ENCODE assay signal across 26 mouse cellular contexts in the genomic region with DNA sequence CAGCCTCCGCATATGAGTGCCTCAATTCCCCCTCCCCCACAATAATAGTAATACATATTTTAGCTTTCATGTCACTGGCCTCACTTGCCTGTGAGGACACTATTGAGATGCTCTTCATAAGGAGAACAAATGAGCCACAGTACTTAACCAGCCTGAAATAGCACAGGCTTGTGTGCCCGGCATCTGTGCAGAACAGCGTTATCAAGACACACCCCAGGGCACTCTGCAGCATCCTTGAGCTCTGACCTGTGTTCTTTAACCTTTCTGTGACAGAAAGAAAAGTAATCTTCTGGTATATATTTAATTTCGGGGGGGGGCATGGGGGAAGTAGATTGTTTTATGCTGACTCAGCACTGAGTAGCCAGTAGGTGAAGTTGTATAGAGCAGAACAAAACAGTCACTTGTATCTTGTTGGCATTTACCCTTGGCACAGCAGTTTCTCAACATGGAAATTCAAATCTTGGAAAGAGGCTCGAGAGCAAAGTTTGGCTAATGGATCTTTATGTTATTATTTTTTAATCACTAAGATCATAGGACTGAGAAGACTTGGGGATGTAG. TPM values are rescaled to one million over a fixed set of nuclear protein-coding genes. Genes with fewer than 3 reads are reported as not detected.
"Had no signal": no experiment of that assay in that cellular context is flagged by ENCODE, and none has a peak within 500 bp of the region (broad histone marks: within the 10 kb centered on the region; RNA-seq: fewer than 3 reads in every experiment).

No protein-coding gene starts in this region.

- H3K27me3 ChIP-seq: lung, embryonic 15.5 days; megakaryocyte, embryonic 14.5 days; midbrain, embryonic 13.5 days; midbrain, embryonic 15.5 days; neural tube, embryonic 12.5 days; stomach, embryonic 15.5 days had no signal

- H3K4me3 ChIP-seq: lung, embryonic 15.5 days; megakaryocyte, embryonic 14.5 days; midbrain, embryonic 13.5 days; midbrain, embryonic 15.5 days; neural tube, embryonic 12.5 days; stomach, embryonic 15.5 days had no signal

- ATAC-seq: liver, postnatal 0 days; lung, postnatal 0 days; midbrain, embryonic 13.5 days; midbrain, embryonic 15.5 days had no signal

- H3K4me1 ChIP-seq: lung, embryonic 15.5 days; midbrain, embryonic 13.5 days; midbrain, embryonic 15.5 days; neural tube, embryonic 12.5 days had no signal

- H3K9ac ChIP-seq: liver, postnatal 0 days; lung, embryonic 15.5 days; midbrain, embryonic 13.5 days; midbrain, embryonic 15.5 days; neural tube, embryonic 12.5 days; stomach, embryonic 15.5 days had no signal

- DNase-seq: liver, postnatal 0 days; lung, adult 2 months; lung, postnatal 14 days; lung, postnatal 36 days; retina, postnatal 1 day; right cerebral cortex, adult 18-20 months; right cerebral cortex, postnatal 4 days; thymus, adult 2 months; thymus, postnatal 25 days; thymus, postnatal 4 days had no signal

- H3K9me3 ChIP-seq: lung, embryonic 15.5 days; midbrain, embryonic 13.5 days; midbrain, embryonic 15.5 days; stomach, embryonic 15.5 days had no signal

- H3K4me2 ChIP-seq: lung, embryonic 15.5 days; midbrain, embryonic 11.5 days; midbrain, embryonic 13.5 days; midbrain, embryonic 15.5 days; neural tube, embryonic 12.5 days; stomach, embryonic 15.5 days had no signal

- H3K27ac ChIP-seq: lung, embryonic 15.5 days; macrophage; midbrain, embryonic 13.5 days; midbrain, embryonic 15.5 days; neural tube, embryonic 12.5 days; stomach, embryonic 15.5 days; stomach, postnatal 0 days had no signal

- H3K36me3 ChIP-seq: lung, embryonic 15.5 days; midbrain, embryonic 13.5 days; midbrain, embryonic 15.5 days; neural tube, embryonic 12.5 days; stomach, embryonic 15.5 days had no signal

RNA-seq across cellular contexts. Expression of gene Gm10322, which starts 31.0 kb away (rescaled TPM):
- total RNA-seq: megakaryocyte progenitor cell, adult 5-6 weeks; midbrain, postnatal 0 days; monocyte, adult 5-6 weeks had no signal
- polyA plus RNA-seq: liver, postnatal 0 days; lung, adult 2 months; lung, embryonic 15.5 days; lung, postnatal 0 days; macrophage; midbrain, embryonic 11.5 days; midbrain, embryonic 13.5 days; midbrain, embryonic 15.5 days; midbrain, postnatal 0 days; neural tube, embryonic 12.5 days; neural tube, embryonic 14.5 days; spleen, adult 2 months; stomach, embryonic 15.5 days; stomach, postnatal 0 days; testis, adult 2 months had no signal
